Mouse (Mus musculus): Measurements from ENCODE around the gene Slc27a2. TPM values are rescaled to one million over a fixed set of nuclear protein-coding genes. Genes with fewer than 3 reads are reported as not detected.

Gene Slc27a2
- total RNA-seq, 1 experiment = 51.3 TPM

- Histone ChIP-seq H3K36me3 (ENCODE audit: control insufficient read depth, insufficient read depth, low read length, poor library complexity, severe bottlenecking) (no peaks in the 10 kb centered on the region), H3K27ac (ENCODE audit: insufficient read depth, low read depth, low read length, poor library complexity, severe bottlenecking) (no peak overlapping the region), H3K9me3 (ENCODE audit: control insufficient read depth, insufficient read depth, low read depth, low read length) (no peaks in the 10 kb centered on the region), H3K4me1 (ENCODE audit: control insufficient read depth in 2 of 2, insufficient read depth in 2 of 2, low read length in 2 of 2, poor library complexity in 1 of 2) (0 out of 4 replicates have a peak, but pooled peaks cover 0 to 3% of the 10 kb centered on the region in 2 experiments), H3K4me3 (ENCODE audit: insufficient read depth in 1 of 2, low read depth in 1 of 2, low read length in 2 of 2, poor library complexity in 1 of 2, severe bottlenecking in 1 of 2) (no peak overlapping the region), H3K9ac (ENCODE audit: insufficient read depth, low read depth, low read length, poor library complexity, severe bottlenecking) (no peak overlapping the region)
- in situ Hi-C loops (cut with MboI; ENCODE audit: low sequenced_read_pairs in 2 of 2, unreplicated experiment in 2 of 2) = no loop called here
- DNase-seq (ENCODE audit: low read depth, low spot score) = no peak
- TF ChIP-seq MAFK (IDR thresholded peaks at IDR 0.05; ENCODE audit: insufficient read depth, low read depth, low read length) (no peak), ZC3H11A (IDR thresholded peaks at IDR 0.05; ENCODE audit: borderline replicate concordance, low read depth, low read length) (no peak)
Observed at GRCm38 (mm10) chr2:126515069-126515826, 37.0 kb upstream of the Slc27a2 start.

DNA sequence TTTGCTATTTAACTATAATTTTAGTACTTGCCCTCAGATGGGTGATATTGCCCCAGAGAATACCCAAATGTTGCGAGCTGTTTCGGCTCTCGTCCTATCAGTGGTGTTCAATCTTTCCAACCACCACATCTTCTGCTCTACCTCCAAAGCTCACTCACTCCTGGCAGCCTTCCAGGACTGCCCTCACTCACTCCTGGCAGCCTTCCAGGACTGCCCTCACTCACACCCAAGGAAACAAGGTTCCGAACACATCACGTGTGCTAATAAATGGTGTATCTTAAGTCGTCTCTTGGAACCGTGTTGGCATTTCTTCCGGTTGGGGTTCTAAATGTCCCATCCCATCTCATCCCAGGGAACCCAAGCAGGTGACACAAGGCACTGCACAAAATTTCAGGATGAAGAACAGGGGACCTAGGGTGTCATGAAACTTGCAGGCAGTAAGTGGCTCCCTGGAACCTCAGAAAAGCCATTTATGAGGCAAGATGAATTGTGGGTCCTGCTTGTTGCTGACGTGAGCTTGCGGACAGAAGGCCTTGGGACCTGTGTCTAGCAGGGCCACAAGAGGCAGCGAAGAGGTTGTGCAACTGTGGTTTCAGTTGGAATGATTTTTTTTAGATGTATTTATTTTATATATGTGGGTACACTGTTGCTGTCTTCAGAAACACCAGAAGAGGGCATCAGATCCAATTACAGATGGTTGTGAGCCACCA lies 32.2 kb upstream of the Slc27a2 start:
- Histone ChIP-seq H3K27ac (ENCODE audit: insufficient read depth, low read depth, low read length, poor library complexity, severe bottlenecking) (no peak overlapping the region), H3K4me1 (ENCODE audit: control insufficient read depth in 2 of 2, insufficient read depth in 2 of 2, low read length in 2 of 2, poor library complexity in 1 of 2) (peaks cover 3 to 12% of the 10 kb centered on the region in 2 experiments; a peak in 2 of 4 replicates), H3K9ac (ENCODE audit: insufficient read depth, low read depth, low read length, poor library complexity, severe bottlenecking) (no peak overlapping the region), H3K9me3 (ENCODE audit: control insufficient read depth, insufficient read depth, low read depth, low read length) (no peaks in the 10 kb centered on the region), H3K4me3 (ENCODE audit: insufficient read depth in 1 of 2, low read depth in 1 of 2, low read length in 2 of 2, poor library complexity in 1 of 2, severe bottlenecking in 1 of 2) (no peak overlapping the region), H3K36me3 (ENCODE audit: control insufficient read depth, insufficient read depth, low read length, poor library complexity, severe bottlenecking) (no peaks in the 10 kb centered on the region)
- no peak for DNase-seq (ENCODE audit: low read depth, low spot score)
- TF ChIP-seq MAFK (IDR thresholded peaks at IDR 0.05; ENCODE audit: insufficient read depth, low read depth, low read length) (no peak), ZNF384 (IDR thresholded peaks at IDR 0.05; ENCODE audit: low read depth, low read length) (no peak), CHD2 (IDR thresholded peaks at IDR 0.05; ENCODE audit: low read depth, low read length) (no peak), ZC3H11A (IDR thresholded peaks at IDR 0.05; ENCODE audit: borderline replicate concordance, low read depth, low read length) (no peak), HCFC1 (IDR thresholded peaks at IDR 0.05; ENCODE audit: borderline replicate concordance, insufficient read depth, low read length) (no peak)
- in situ Hi-C loops (cut with MboI; ENCODE audit: low sequenced_read_pairs in 2 of 2, unreplicated experiment in 2 of 2) = no loop called here

- in situ Hi-C loops (cut with MboI; ENCODE audit: low sequenced_read_pairs in 2 of 2, unreplicated experiment in 2 of 2) = no loop called here
- Histone ChIP-seq H3K4me1 (ENCODE audit: control insufficient read depth in 2 of 2, insufficient read depth in 2 of 2, low read length in 2 of 2, poor library complexity in 1 of 2) (peaks cover 5 to 11% of the 10 kb centered on the region in 2 experiments; a peak in 2 of 4 replicates), H3K36me3 (ENCODE audit: control insufficient read depth, insufficient read depth, low read length, poor library complexity, severe bottlenecking) (no peaks in the 10 kb centered on the region), H3K9ac (ENCODE audit: insufficient read depth, low read depth, low read length, poor library complexity, severe bottlenecking) (no peak overlapping the region), H3K9me3 (ENCODE audit: control insufficient read depth, insufficient read depth, low read depth, low read length) (no peaks in the 10 kb centered on the region), H3K27ac (ENCODE audit: insufficient read depth, low read depth, low read length, poor library complexity, severe bottlenecking) (no peak overlapping the region), H3K4me3 (ENCODE audit: insufficient read depth in 1 of 2, low read depth in 1 of 2, low read length in 2 of 2, poor library complexity in 1 of 2, severe bottlenecking in 1 of 2) (no peak overlapping the region)
- DNase-seq (ENCODE audit: low read depth, low spot score) = peak; percentile 41
- no peak for TF ChIP-seq MAFK (IDR thresholded peaks at IDR 0.05; ENCODE audit: insufficient read depth, low read depth, low read length)
- TF ChIP-seq CHD2 (IDR thresholded peaks at IDR 0.05; ENCODE audit: low read depth, low read length) = no peak
- peak; percentile 90 for TF ChIP-seq ZNF384 (IDR thresholded peaks at IDR 0.05; ENCODE audit: low read depth, low read length)
- peak; percentile 75; the same call in 1 of the 2 replicates for TF ChIP-seq ZC3H11A (IDR thresholded peaks at IDR 0.05; ENCODE audit: borderline replicate concordance, low read depth, low read length)
- no peak for TF ChIP-seq HCFC1 (IDR thresholded peaks at IDR 0.05; ENCODE audit: borderline replicate concordance, insufficient read depth, low read length)
Observed at GRCm38 (mm10) chr2:126520828-126521227, 31.4 kb upstream of the Slc27a2 start.

GRCm38 (mm10) chr2:126521471-126521870 lies 30.7 kb upstream of the Slc27a2 start:
- TF ChIP-seq ZNF384 (IDR thresholded peaks at IDR 0.05; ENCODE audit: low read depth, low read length) = no peak
- no peak for TF ChIP-seq ZC3H11A (IDR thresholded peaks at IDR 0.05; ENCODE audit: borderline replicate concordance, low read depth, low read length)
- no peak for TF ChIP-seq MAFK (IDR thresholded peaks at IDR 0.05; ENCODE audit: insufficient read depth, low read depth, low read length)
- TF ChIP-seq HCFC1 (IDR thresholded peaks at IDR 0.05; ENCODE audit: borderline replicate concordance, insufficient read depth, low read length) = no peak
- TF ChIP-seq CHD2 (IDR thresholded peaks at IDR 0.05; ENCODE audit: low read depth, low read length) = no peak
- Histone ChIP-seq H3K9ac (ENCODE audit: insufficient read depth, low read depth, low read length, poor library complexity, severe bottlenecking) (no peak overlapping the region), H3K9me3 (ENCODE audit: control insufficient read depth, insufficient read depth, low read depth, low read length) (no peaks in the 10 kb centered on the region), H3K4me1 (ENCODE audit: control insufficient read depth in 2 of 2, insufficient read depth in 2 of 2, low read length in 2 of 2, poor library complexity in 1 of 2) (peaks cover 5 to 11% of the 10 kb centered on the region in 2 experiments; a peak in 2 of 4 replicates), H3K36me3 (ENCODE audit: control insufficient read depth, insufficient read depth, low read length, poor library complexity, severe bottlenecking) (no peaks in the 10 kb centered on the region), H3K27ac (ENCODE audit: insufficient read depth, low read depth, low read length, poor library complexity, severe bottlenecking) (no peak overlapping the region), H3K4me3 (ENCODE audit: insufficient read depth in 1 of 2, low read depth in 1 of 2, low read length in 2 of 2, poor library complexity in 1 of 2, severe bottlenecking in 1 of 2) (no peak overlapping the region)
- in situ Hi-C loops (cut with MboI; ENCODE audit: low sequenced_read_pairs in 2 of 2, unreplicated experiment in 2 of 2) = no loop called here
- no peak for DNase-seq (ENCODE audit: low read depth, low spot score)

Data from ES-E14 (cell line).